Mouse (Mus musculus) kidney, adult 2 months (tissue): ENCODE results near the gene Pik3r6. TPM values are rescaled to one million over a fixed set of nuclear protein-coding genes. Genes with fewer than 3 reads are reported as not detected.

Source experiments
- DNase-seq: peaks from one replicate; pipeline ENCODE4 v3.0.0; 2021
- H3K27ac ChIP-seq: fragments of 200-500 bp; 2 replicates; pipeline ENCODE4 v1.5.1; 2012; ENCODE audit warnings: low read depth, low read length, control low read depth, inconsistent platforms; ENCODE audit not compliant: insufficient read depth
- H3K27me3 ChIP-seq: fragments of 200-500 bp; replicated peaks from 2 replicates; pipeline ENCODE4 v1.6.1; 2012; ENCODE audit warnings: mild to moderate bottlenecking, moderate library complexity, low read length, inconsistent platforms; ENCODE audit not compliant: control insufficient read depth, insufficient read depth
- H3K36me3 ChIP-seq: fragments of 200-500 bp; 2 replicates; pipeline ENCODE4 v1.6.1; 2012; ENCODE audit warnings: mild to moderate bottlenecking, moderate library complexity, low read length, inconsistent platforms; ENCODE audit not compliant: control insufficient read depth, insufficient read depth
- H3K4me1 ChIP-seq: fragments of 200-500 bp; 2 replicates; pipeline ENCODE4 v1.6.1; 2011; ENCODE audit warnings: low read length; ENCODE audit not compliant: control insufficient read depth, insufficient read depth
- H3K4me3 ChIP-seq: fragments of 200-500 bp; 2 replicates; pipeline ENCODE4 v1.5.1; 2011; ENCODE audit warnings: mild to moderate bottlenecking, low read depth, low read length, control low read depth; ENCODE audit not compliant: insufficient read depth
- CTCF ChIP-seq: fragments of 200-500 bp; conservative IDR thresholded peaks from 2 replicates; pipeline ENCODE4 v1.5.1; 2011; ENCODE audit warnings: low read depth, mild to moderate bottlenecking, control low read depth, low read length, moderate library complexity, mixed read lengths; ENCODE audit not compliant: insufficient read depth, insufficient read length
- POLR2A ChIP-seq: fragments of 200-500 bp; IDR thresholded peaks from one replicate; pipeline ENCODE4 v1.6.1; 2011; ENCODE audit warnings: low read depth, low read length, control low read depth
- WGBS: fragments of 180-500 bp; shearing (Covaris S2); methylation state at CpG from one replicate; pipeline ENCODE4 v1.1.7; 2018; 5-methylcytosine and 5-hydroxymethylcytosine counted together
- polyA plus RNA-seq: library from polyadenylated mRNA; depleted of rRNA; stranded (reverse); fragments of >200 nt; gene quantifications from 2 replicates; pipeline ENCODE4 v1.2.3, GENCODE M21; 2012

The Pik3r6 gene
- polyA plus RNA-seq, 1 experiment, result 3.8 TPM

DNA sequence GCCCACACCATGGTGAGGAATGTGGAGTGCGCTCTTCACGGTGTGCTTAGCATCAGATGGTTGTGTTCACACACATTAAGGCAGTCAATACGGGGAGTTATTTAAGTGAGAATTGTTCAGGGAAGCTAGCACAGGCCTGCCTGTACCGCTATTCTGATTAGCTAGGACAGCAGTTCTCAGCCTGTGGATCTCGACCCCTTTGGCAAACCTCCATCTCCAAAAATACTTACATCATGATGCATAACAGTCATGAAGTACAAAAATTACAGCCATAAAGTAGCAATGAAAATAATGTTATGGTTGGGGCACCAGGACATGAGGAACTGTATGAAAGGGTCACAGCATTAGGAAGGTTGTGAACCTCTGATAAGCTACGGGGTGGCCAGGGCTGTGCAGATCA is 25.2 kb upstream of the Pik3r6 start:
- no peaks in the 10 kb centered on the region for H3K4me1 ChIP-seq
- WGBS, result 77% methylated on average over 6 of the region's 6 CpGs
- no peaks in the 10 kb centered on the region for H3K27me3 ChIP-seq
- TF ChIP-seq POLR2A, result no peak
- no peak for TF ChIP-seq CTCF
- no peaks in the 10 kb centered on the region for H3K36me3 ChIP-seq
- H3K27ac ChIP-seq, result no peak overlapping the region
- DNase-seq, result no peak
- no peak overlapping the region for H3K4me3 ChIP-seq

DNA sequence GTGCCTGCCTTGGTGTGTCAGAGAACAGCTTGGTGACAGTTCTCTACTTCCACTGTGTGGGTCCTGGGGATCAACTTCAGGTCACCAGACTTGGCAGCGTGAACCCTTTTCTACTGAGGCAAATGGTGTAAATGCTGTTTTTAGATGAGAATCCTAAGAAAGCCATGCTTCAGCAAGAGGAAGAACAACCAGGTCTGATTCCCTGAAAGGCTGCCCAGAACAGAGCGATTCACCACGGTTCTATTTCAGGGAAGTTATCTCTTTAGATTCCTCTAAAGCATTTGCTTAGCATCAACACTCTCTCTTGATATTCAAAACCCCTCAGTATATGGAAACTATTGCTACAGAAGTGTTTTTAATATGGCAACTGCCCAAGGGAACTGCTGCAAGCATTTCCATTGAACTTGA is 24.2 kb upstream of the Pik3r6 start:
- H3K36me3 ChIP-seq, result no peaks in the 10 kb centered on the region
- H3K4me1 ChIP-seq, result no peaks in the 10 kb centered on the region
- no peaks in the 10 kb centered on the region for H3K27me3 ChIP-seq
- no peak for DNase-seq
- no peak overlapping the region for H3K4me3 ChIP-seq
- no peak for TF ChIP-seq POLR2A
- no peak for TF ChIP-seq CTCF
- no peak overlapping the region for H3K27ac ChIP-seq
- WGBS, result 73% methylated on average over 3 of the region's 3 CpGs

DNA sequence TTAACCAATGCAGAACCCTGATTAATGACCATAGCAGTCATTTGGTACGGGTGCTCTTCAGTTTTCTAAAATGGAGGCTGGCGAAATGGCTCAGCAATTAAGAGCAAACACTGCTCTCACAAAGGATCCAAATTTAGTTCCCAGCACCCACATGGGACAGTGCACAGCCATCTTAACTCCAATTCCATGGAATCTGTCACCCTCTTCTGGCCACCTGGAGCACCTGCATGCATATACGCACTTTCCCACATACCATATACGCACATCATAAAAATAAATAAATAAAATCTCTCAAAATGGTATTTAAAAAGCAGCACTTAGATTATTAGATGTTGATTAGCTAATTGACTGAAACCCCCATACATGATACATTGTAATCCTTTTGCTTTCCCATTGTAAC is 22.2 kb upstream of the Pik3r6 start:
- DNase-seq, result no peak
- WGBS, result 94% methylated on average over 4 of the region's 4 CpGs
- TF ChIP-seq CTCF, result 0 out of 2 replicates have a peak, but pooled peaks have one; percentile 3
- no peak for TF ChIP-seq POLR2A
- no peaks in the 10 kb centered on the region for H3K27me3 ChIP-seq
- no peak overlapping the region for H3K4me3 ChIP-seq
- no peak overlapping the region for H3K27ac ChIP-seq
- no peaks in the 10 kb centered on the region for H3K4me1 ChIP-seq
- H3K36me3 ChIP-seq, result no peaks in the 10 kb centered on the region

DNA sequence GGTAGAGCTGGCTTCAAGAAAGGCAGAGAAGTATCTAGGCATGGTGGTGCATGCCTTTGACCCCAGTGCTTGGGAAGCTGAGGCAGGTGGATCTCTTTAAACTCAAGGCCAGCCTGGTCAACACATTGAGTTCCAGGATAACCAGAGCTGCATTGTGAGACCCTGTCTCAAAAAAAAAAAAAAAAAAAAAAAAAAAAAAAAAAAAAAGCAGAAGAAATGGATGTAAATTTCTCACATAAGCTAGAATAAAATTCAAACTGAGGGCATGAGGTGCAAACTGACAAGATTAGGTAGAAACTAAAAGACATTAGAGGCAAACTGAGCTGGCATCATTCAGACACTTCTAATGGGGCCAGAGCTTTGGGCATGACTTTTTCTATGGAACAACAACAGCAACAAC is 20.8 kb upstream of the Pik3r6 start:
- DNase-seq, result no peak

DNA sequence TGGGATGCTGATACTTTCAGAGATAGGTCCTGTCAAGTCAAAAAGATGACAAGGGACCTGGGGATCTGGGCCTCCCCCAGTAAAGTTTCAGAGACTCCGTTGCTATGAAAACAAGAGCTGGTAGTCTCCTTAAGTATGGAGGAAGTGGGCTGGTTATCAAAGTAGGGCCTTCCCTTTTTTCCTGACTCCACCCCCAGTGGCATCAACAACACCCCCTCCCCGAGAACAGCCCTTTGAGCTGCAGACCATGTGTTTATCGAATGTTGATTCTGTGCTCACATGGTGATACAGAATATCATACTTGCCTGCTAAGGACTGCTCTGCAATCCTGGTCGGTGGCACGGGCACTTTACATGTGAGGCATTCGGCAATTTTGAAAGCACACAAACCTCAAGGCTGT is 19.6 kb upstream of the Pik3r6 start:
- no peak for TF ChIP-seq CTCF
- no peak for TF ChIP-seq POLR2A
- WGBS, result 66% methylated on average over 6 of the region's 6 CpGs
- Histone ChIP-seq H3K4me3 (no peak overlapping the region), H3K27me3 (no peaks in the 10 kb centered on the region), H3K4me1 (no peaks in the 10 kb centered on the region), H3K27ac (no peak overlapping the region), H3K36me3 (no peaks in the 10 kb centered on the region)
- no peak for DNase-seq

More for the DNA sequence above, 20.8 kb upstream of the Pik3r6 start:
- Histone ChIP-seq H3K27me3 (no peaks in the 10 kb centered on the region), H3K4me3 (no peak overlapping the region), H3K36me3 (no peaks in the 10 kb centered on the region), H3K27ac (no peak overlapping the region), H3K4me1 (no peaks in the 10 kb centered on the region)
- TF ChIP-seq POLR2A (no peak), CTCF (no peak)

DNA sequence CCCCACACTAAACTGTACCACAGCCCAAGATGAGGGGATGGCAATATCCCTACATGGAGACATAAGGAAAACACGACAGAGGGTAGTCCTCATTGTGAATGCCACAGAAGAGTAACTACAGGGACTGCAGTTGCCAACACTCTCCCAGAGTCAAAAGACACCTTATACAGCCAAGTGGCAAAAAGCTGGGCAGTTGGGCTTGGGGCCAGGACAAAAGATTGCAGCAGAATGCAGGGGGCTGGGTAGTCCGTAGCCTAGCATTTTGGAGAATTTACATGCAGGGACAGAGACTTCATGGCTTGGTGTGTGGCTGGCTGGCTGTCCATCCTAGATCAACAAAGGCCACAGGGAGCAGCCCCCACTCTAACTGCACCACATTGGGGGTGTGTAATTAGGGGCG is 18.4 kb upstream of the Pik3r6 start:
- H3K36me3 ChIP-seq, result no peaks in the 10 kb centered on the region
- 80% methylated on average over 3 of the region's 3 CpGs for WGBS
- no peak for DNase-seq
- TF ChIP-seq POLR2A, result no peak
- no peak for TF ChIP-seq CTCF
- H3K27me3 ChIP-seq, result no peaks in the 10 kb centered on the region
- no peak overlapping the region for H3K27ac ChIP-seq
- no peak overlapping the region for H3K4me3 ChIP-seq
- no peaks in the 10 kb centered on the region for H3K4me1 ChIP-seq

DNA sequence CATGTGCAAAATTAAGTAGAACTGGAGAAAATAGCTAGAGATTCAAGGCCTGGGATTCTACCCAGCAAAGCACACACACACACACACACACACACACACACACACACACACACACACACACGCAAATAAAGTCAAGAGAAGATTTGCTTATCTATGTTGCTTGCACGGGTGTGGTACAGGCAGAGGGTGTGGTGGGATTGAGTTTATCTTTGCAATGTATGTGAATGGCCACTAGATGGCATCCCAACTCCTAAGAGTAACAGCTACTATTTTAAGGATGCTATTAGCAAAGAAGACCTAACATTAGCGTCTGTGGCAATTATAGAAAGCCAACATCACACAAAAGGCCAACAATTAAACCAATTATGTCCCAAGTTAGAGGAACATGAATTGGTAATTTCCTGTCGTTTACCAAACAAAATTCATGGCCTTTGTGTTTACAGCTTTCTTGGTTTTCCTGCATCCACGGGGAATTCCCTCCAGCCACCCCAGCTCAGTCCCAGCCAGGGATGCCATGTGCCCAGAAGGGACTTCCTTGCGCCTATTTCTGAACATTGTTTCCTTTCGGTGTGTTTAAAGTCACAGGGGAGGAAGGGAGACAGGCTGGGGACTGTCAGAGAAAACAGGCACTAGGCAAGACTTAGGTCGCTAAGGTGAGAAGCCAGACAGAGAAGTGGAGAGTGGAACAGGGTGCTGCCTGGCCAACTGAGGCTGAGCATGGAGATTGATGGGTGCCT is 17.4 kb upstream of the Pik3r6 start:
- H3K4me3 ChIP-seq, result no peak overlapping the region
- TF ChIP-seq POLR2A (no peak), CTCF (peak; percentile 58)
- no peak overlapping the region for H3K27ac ChIP-seq
- no peaks in the 10 kb centered on the region for H3K36me3 ChIP-seq
- no peaks in the 10 kb centered on the region for H3K4me1 ChIP-seq
- DNase-seq, result peak; percentile 48
- H3K27me3 ChIP-seq, result no peaks in the 10 kb centered on the region
- 30% methylated on average over 8 of the region's 8 CpGs for WGBS

DNA sequence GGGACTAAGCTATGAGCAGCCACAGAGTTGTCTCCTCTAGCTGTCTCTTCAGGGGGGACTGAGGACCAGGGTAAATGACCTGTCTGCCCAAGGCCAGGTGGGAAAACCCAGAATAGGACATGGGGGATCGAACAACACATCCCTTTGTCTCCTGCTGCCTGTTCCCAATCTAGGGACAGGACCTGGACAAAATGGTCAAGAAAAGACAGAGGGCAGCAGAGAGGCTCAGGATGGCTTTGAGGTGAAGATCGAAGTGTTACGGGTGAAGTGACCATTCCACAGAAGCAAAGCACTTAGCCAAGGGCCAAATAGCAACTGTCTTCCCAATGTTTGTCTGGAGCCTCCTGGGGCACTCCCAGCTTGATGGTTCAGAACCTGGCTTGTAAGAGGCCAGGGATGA is 16.7 kb upstream of the Pik3r6 start:
- TF ChIP-seq CTCF (no peak), POLR2A (no peak)
- no peak for DNase-seq
- Histone ChIP-seq H3K27me3 (no peaks in the 10 kb centered on the region), H3K36me3 (no peaks in the 10 kb centered on the region), H3K27ac (no peak overlapping the region), H3K4me3 (no peak overlapping the region), H3K4me1 (no peaks in the 10 kb centered on the region)
- WGBS, result 86% methylated on average over 3 of the region's 3 CpGs
